ENCODE assay signal across 17 mouse cellular contexts in genomic region chr4:124738783-124739182, GRCm38 (mm10).
"Had no signal": no experiment of that assay in that cellular context is flagged by ENCODE, and none has a peak within 500 bp of the region (broad histone marks: within the 10 kb centered on the region; RNA-seq: fewer than 3 reads in every experiment).

No protein-coding gene starts in this region.

- H3K27ac ChIP-seq: liver, embryonic 12.5 days; liver, embryonic 14.5 days; midbrain, embryonic 10.5 days; midbrain, embryonic 13.5 days; midbrain, embryonic 15.5 days; neural tube, embryonic 13.5 days; neural tube, embryonic 15.5 days; stomach, embryonic 15.5 days had no signal

- H3K9ac ChIP-seq: liver, embryonic 12.5 days; liver, embryonic 14.5 days; lung, embryonic 14.5 days; midbrain, embryonic 13.5 days; midbrain, embryonic 15.5 days; neural tube, embryonic 13.5 days; neural tube, embryonic 15.5 days; stomach, embryonic 15.5 days had no signal

- H3K36me3 ChIP-seq: midbrain, embryonic 15.5 days; stomach, embryonic 15.5 days had no signal

- H3K27me3 ChIP-seq: liver, embryonic 12.5 days; midbrain, embryonic 13.5 days; midbrain, embryonic 15.5 days; neural tube, embryonic 13.5 days; neural tube, embryonic 15.5 days; stomach, embryonic 15.5 days had no signal

- DNase-seq: lung, adult 18-20 months; lung, embryonic 14.5 days; lung, postnatal 14 days; lung, postnatal 36 days; right cerebral cortex, postnatal 14 days; thymus, adult 18-20 months; thymus, postnatal 14 days; thymus, postnatal 36 days had no signal

- H3K9me3 ChIP-seq: liver, embryonic 12.5 days; midbrain, embryonic 10.5 days; midbrain, embryonic 13.5 days; midbrain, embryonic 15.5 days; neural tube, embryonic 13.5 days; neural tube, embryonic 15.5 days; stomach, embryonic 15.5 days had no signal

- H3K4me2 ChIP-seq: liver, embryonic 12.5 days; lung, embryonic 14.5 days; midbrain, embryonic 13.5 days; midbrain, embryonic 15.5 days; neural tube, embryonic 13.5 days; neural tube, embryonic 15.5 days; stomach, embryonic 15.5 days had no signal

- H3K4me3 ChIP-seq: liver, embryonic 12.5 days; midbrain, embryonic 10.5 days; midbrain, embryonic 13.5 days; midbrain, embryonic 15.5 days; myocyte; neural tube, embryonic 13.5 days; neural tube, embryonic 15.5 days; stomach, embryonic 15.5 days had no signal

- ATAC-seq: liver, embryonic 12.5 days; midbrain, embryonic 13.5 days; midbrain, embryonic 15.5 days had no signal
